Mouse (Mus musculus): ENCODE data around the gene Srebf2.

Gene Srebf2

DNA sequence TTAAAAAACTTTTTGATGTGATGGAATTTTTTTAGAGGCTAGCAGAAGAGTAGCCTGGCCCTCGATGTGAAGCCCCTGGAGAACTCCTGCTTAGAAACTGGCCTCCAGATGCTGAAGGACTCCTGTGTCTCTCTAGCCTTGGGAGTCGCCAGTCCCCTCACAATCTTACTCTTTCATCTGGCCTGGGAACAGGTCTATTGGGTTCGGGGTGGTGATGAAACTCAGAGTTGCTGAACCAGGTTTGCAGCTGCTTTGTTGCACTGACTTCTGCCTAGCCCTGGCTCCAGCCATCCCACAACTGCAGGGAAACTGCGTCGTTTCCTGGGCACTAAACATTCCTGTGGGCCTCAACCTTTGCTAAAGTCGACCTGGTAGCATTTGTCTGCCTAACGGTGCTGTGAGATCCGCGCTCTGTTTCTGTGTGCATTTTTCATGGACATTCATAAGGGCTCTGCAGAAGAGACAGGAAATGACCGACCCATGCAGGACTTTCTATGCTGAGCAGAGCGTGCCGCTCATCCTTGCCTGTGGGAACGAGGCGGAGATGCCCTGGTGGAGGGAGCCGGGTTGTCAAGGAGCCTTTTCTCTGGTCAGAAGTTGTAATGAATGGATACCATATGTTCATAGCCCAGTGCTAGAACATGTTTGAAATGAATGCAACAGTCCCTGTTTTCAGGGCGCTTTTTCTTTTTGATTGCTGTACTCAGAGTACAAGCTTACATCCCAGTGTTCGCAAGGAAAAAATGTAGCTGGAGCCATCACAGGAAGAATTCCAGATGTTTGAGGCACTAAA is 11.5 kb downstream of the Srebf2 start:
- no peak for DNase-seq

DNA sequence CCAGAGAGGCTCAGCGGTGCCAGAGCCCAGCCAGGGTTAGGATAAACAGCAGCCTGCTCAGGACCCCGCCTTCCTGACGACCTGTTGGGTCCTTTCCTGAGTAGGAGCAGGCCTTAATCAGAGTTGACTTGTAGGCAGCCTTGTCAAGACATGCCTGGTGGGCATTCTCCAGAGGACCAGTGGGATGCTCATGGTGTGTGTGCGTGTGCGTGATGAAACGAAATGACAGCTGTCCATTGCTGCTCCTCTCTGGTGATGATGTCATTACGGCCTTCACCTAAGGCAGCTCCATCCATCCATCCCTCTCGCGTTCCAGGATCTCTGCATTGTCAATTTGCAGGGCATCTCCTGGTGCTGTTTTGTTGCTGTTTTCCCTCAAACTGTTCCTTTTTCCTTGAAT is 12.5 kb downstream of the Srebf2 start:
- no peak for DNase-seq

DNA sequence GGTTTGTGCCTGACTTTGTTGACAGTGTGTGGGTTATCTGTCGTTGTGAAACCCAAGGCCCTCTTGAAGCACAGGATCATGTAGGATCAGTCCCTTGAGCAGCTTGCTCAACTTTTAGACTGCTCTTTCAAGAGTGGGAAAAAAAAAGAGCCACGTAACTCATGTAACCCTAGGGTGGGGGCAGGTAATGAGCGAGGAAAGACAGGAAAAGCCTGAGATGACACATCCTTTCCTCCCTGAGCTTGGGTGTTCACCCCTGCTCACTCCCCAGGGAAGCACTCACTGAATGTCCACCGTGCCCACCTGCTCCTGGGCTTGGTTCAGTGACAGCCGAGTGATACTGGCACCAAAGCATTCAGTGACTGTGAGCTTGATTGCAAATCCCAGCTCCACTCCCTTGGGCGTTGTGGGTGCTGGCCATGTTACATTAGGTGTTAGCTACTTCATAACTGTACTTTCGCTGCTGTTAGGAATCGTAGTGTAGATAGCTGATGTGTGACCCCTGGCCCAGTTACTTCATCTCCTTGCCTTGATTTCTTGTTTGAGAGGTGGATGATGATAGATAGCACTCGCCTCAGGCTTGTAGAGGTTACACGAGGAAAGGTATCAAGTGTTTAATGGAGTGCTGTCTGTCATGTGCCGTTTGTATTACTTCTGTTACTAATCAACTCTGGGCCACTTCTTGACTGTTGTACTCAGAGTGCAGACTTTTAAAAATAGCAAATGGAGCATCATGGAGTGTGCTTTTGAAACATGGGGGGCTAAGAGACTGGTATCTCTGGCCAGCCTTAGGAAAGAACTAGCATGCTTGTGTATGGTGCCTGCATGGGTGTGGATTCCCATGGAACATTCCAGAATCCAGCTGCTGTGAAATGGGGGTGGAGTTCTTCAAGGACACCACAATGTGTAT is 14.0 kb downstream of the Srebf2 start:
- no peak for DNase-seq

DNA sequence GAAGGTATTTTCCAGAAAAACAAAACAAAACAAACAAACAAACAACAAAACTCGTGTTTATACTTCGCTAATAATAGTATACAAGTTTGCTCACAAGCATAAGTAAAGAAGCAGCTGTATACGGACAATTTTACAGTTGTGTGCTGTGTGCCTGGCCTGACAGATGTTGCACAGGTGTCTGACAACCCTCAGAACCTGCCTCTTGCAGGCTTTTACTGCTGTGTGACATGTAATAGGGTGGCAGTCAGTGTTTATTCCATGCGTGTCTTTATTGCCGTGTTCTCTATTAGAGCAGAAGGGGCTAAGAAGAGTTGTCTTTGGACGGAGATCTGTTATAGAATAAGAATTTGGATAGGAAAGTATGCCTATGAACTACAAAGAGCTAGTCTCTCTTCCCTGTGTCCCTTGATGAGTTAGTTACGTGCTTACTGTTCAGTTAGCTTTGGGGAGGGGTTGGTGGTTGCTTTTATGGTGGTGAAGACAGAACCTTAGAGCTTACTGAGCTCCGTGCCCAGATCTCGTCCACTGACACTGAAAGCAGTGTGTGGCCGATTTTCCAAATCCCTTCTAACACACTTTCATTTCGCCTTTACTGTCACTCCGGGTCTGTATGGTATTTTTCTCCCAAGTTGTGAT is 15.1 kb downstream of the Srebf2 start:
- DNase-seq: no peak

DNA sequence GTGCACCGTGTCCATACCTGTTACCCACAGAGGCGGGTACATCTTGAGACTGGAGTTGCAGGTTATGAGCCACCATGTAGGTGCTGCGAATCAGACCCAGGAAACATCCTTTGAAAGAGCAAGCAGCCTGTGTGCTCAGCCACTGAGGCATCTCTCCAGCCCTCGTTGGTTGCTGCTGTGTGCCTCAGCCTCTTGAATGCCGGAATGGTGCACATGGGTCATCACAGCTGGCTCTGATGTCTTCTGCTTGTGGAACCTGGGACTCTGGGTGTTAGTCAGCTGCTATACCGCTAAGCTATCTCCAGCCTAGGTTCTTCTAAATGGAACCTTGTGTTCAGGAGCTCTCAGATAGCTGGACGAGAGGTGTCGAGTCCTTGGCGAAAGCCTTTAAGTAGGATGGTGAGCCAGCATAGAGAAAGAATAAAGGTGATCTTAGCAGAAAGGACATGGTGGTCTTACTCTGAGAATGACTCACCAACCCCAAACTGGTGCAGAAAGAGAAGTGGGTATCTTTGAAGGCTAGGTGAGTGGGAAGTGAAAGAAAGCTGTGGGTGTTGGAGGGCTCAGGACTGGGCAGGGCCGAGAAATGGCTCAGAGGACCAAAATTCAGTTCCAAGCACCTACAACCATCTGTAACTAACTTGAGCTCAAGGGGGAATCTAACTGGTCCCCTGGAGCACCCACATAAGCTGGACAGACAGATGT is 16.5 kb downstream of the Srebf2 start:
- no peak for DNase-seq

DNA sequence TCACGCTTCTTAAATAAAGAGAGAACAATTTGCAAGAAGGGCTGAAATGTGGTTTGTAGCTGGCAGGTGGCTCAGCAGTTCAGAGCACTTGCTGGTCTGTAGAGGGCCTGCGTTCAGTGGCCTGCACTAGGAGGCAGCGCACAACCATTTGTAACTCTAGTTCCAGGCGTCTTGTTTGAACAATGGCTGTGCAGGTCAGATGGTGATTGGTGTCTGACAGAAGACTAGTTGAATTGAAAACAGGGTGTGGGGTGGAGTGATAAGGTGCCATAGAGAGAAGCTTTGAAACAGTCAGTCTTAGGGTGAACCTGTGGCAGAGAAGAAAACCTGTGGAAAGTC is 17.0 kb downstream of the Srebf2 start:
- no peak for DNase-seq

DNA sequence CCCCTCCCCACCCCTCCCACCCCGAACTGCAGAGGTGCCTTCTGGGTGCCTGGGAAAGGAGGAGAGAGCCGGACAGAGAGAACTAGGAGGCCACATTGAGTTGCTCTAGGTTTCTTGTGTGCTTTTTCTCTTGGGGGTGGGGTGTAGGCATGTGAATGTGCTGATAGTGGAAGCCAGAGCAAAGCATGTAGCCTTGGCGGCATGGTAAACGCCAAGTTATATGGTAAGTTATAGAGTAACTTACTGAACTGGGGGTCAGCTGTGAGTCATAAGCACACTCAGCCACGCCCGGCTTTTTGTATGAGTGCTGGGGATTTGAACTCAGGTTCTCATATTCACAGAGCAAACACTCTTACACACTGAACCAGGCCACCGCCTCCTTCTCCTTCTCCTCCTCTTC is 17.5 kb downstream of the Srebf2 start:
- no peak for DNase-seq

DNA sequence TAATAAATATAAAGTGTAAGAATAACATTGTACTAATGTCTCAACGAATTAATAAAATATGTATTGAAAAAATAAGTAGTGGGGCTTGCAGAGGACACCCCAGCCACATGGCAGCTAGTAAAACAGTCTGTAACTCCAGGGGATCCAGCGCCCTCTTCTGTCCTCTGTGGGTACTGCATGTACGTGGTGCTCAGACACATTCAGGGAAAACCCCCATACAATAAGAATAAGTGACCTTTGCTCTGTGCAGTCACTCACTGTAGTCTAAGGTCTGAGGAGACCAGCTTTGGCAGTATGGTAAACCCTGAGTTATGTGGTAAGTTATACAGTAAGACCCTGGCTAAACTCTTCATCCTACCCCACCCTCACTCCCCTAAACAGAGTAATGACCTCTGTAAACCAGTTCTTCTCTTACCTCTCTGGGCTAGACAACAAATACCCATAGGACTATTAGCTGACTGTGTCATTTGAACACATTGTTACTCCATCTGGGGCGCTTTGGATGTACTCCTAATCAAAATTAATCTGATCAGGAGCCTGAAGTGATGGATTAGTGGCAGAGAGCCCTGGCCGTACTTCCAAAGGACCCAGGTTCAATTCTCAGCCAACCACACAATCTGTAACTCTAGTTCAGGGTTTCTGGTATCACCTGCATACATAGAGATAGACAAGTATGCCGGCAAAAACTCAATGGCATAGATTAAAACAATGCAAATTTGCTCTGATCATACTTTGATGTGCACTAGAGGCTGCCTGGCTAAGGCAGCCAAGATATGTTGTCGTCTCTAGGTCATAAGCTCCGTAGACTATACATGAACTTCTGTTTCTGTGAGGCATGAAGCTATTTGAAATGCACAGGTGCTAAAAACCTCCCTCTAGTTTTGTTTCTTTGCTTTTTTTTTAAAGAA is 18.6 kb downstream of the Srebf2 start:
- DNase-seq: peak; percentile 85

DNA sequence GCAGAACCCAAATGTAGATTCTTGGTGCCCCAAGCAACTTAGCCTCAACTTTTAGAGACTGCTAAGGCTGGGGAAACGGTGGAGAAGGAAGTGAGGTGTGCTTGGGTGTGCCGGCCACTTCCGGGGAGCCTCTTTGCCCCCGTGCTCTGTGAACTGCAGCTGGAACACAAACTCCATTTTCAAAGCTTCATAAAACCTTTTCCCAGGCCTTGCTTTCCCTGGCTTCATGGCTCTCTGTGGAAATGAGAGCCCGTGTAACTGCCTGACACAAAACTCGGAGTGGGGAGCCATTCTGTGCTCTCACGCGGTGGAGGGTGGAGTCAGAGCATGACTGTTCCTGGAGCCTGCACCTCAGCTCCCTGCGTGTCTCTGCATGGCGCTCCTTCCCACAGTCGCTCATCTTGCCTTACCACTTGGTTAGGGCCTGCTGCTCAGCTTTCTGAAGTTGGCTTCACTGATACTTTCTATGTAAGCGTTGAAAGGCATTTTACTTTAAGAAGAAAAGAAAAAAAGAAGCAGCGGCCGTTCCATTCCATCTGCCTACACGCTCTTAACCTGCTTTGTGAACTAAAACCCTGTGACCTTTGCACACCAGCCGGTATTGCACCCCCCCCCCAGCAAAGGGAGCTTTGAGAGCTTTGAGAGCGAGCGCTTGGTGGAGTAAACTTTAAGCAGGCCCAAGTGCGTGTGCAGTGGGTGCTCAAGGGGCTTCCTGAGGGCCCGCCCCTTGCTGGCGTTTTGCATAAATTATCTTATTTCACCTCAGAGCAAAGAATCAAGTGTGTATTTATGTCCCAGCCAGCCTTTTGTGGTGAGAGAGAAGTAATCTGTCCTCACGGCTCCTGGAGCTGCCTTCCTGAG is 19.5 kb downstream of the Srebf2 start:
- peak; percentile 55 for DNase-seq

DNA sequence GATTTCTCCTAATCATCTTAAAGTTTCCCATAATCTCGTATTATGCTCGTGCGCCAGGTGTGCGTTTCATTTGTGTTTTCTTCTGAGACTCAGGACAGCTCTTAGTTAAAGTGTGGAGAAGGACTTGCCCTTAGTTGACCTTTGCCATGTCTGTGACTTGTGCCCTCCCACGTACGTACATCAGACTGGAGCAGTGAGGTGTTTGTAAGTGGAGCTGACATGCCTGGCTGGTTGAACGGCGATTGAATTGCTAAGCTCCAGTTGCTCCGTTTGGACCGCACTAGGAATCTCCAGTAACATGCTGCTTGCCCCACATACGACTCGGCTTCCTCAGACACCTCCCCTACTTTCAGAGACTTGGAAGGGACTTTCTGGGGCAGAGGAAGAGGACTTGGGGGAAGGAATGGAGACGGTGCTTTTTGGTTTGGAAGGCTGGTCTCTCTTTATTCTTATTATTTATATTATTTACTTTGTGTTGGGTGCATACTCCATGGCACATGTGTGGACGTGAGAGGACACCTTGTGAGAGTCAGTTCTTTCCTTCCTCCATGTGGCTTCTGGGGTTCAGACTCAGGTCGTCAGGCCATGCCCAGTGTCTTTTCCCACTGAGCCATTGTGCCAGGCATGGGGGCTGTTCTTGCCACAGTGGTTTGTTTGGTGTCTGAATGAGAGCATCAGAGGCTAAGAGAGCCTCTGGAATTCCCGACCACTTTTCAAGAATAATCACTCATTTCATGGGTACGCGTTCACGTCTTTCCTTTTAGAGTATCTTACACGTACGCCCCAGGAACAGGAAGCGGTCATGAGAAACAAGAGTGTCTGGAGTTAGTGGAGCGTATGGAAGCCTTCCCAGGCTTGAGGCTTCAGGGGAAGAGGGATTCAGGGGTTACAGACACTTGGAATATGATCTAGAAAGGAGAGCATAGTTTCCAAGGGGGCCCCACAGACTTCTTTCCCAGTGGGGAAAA is 20.5 kb downstream of the Srebf2 start:
- peak; percentile 63 for DNase-seq

DNA sequence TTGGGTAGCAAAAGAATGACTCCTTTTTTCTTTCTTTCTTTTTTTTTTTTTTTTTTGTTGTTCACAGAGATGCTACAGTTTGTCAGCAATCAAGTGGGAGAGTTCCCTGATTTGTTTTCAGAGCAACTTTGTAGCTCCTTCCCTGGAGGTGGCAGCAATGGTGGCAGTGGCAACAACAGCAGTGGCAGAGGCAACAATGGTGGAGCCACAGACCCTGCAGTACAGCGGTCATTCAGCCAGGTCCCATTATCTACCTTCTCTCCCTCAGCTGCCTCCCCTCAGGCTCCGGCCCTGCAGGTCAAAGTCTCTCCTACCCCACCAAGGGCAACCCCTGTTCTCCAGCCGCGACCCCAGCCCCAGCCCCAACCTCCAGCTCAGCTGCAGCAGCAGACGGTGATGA is 22.7 kb downstream of the Srebf2 start:
- no peak for DNase-seq

DNA sequence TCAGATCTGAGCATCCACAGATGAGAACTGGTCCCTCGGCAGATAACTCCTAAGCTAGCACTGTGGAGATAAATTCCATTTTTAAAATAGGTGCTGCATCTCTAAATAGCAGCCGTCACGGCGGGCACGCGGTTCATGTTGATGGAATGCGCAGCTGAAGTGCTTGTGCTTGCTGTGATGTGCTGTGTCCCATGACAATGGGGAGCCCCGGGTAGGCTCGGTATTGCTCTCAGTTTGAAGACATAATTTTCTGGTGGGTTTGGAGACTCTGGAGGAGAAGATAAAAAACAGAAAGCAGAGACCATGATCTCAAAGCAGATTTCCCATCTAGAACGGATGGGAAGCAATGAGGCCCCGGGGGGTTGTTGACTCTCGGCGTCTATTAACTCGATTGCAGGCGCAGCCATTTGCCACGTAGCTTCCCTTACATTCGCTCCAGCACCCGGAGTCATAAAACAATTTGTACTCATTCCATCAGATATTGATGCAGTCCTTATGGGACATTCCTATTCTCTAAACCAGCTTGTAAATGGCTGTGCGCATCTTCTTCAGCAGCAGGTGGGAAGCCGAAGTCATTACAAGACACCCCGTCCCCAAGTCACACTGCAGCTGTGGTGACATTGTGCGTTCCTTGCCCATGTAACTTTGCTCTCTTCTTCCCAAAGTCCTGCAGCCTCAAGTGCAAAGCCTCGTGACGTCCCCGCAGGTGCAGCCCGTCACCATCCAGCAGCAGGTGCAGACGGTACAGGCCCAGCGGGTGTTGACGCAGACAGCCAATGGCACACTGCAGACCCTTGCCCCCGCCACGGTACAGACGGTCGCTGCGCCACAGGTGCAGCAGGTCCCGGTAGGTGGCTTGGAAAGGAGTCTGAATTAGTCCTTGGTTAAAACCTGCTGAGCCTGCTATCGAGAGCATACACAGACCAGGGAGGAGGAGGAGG is 23.7 kb downstream of the Srebf2 start:
- no peak for DNase-seq

DNA sequence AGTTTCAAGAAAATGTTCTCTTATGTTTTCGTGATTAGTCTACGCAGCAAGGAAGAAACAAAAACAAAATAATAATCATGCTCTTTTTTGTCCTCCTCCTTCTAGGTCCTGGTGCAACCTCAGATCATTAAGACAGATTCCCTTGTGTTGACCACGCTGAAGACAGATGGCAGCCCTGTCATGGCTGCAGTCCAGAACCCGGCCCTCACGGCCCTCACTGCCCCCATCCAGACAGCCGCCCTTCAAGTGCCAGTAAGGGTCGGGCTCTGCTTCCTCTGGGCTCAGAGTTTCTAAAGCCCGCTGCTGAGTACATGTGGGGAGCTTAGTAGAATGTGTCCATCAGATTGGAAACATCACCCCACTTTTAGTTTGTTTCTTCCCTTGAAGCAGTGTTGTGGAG is 25.7 kb downstream of the Srebf2 start:
- DNase-seq: no peak

DNA sequence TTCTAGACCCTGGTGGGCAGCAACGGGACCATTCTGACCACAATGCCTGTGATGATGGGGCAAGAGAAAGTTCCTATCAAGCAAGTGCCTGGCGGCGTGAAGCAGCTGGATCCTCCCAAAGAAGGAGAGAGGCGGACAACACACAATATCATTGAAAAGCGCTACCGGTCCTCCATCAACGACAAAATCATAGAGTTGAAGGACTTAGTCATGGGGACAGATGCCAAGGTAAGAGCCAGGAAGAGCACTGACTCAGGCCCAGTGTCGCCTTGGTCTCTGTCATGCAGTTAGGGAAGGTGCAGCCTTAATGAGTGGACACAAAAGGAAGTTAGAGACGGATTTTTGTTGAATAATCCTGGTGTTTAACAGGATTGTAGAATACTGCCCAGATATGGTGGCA is 28.1 kb downstream of the Srebf2 start:
- DNase-seq: no peak

DNA sequence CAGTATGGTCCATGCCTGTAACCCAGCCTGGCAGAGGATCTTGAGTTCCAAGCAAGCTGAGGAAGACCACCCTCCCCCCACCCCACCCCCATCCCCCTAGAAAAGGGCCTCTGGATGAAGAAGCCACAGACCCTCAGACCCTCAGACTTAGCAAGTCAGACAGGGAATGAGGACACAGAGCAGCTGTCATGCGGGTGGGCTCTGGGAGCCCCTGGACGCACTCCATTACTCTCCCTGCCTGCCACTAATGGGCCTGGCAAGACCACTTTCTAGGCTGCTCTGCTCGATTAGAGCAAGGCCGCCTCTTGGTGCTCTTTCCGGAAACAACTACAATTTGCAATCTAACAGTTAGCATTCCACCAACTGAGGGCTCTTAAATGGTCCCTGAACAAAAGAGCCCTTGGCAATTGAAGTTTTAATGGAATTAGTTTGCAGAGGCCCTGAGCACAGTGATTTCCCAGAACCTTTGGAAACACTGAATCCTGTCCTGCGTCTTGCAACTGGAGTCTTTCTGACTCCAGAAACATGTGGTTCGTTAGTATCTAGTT is 30.8 kb downstream of the Srebf2 start:
- no peak for DNase-seq

DNA sequence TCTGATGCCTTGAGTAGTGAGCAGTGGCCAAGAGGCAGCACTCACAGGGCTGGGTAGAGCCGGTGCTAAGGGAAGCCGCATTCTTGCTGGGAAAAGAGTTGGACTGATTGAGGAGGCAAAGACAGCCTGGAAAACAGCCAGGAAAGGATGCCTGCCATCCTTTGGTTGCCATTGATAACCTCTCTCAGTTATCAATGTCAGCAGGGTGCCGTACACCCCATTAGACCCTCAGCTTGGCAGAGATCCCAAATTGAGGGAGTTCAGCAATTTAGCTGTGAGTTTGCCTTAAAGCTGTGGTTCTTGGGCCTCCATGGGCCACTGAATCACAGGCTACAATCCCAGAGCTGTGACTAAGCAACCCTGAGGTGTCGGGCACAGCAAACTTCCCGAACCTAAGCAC is 34.1 kb downstream of the Srebf2 start:
- no peak for DNase-seq

DNA sequence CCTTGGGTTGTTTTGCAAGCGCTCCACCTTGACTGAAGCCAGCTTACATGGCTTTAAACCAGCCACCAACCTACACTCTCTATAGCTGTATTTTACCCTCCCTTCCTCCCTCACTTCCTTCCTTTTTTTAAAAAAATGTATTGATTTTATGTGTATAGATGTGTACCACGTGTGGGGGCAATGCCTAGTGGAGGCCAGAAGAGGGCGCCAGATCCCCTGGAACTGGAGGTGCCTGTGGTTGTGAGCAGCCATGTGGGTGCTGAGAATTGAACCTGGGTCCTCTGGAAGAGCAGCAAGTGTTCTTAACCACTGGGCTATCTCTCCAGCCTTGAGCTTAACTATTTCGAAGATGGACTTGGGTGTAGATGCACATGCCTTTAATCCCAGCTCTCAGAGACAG is 35.3 kb downstream of the Srebf2 start:
- no peak for DNase-seq

DNA sequence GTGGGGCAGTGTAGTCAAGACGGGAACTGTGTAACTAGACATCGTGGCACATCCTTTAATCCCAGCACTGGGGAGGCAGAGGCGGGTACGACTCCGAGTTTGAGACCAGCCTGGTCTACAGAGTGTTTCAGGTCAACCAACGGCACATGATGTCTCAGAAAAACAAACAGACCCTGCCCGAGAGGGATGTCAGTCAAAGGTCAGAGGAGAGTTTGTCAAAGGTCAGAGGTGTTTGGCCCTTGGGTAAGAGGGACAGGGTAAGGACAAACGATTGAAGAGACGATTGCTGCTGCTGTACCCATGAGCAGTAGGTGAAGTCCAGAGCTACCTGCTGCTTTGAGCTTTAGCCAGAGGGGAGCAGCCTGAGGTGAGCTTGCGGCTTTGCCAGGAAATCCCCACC is 36.6 kb downstream of the Srebf2 start:
- no peak for DNase-seq
